ENCODE assay signal across 8 mouse cellular contexts in the genomic region with DNA sequence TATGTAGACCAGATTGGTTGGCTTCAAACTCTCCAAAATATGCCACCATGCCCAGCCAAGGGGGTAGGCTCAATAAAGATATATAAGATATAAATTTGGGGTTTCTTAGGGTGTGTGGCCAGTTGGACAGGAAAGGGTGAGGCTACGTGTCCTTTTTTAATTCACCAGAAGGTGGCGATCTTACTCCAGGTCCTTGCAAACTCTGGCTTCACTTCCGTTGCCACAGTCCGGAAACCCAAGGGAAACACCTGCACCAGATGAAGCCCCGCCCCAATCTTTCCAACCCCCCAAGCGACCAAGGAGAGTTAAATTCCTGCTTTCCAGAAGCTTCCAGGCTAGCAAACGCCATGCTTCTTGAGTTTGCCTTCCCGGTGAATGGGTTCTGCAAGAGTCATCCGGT. TPM values are rescaled to one million over a fixed set of nuclear protein-coding genes. Genes with fewer than 3 reads are reported as not detected.
A peak's percentile ranks its signal among the peaks of the same experiment; 100 is the strongest.
DNase-seq lines count a peak whose midpoint lies in the region; ATAC-seq and TF ChIP-seq lines count a peak whose summit lies in the region.

No protein-coding gene starts in this region.

- H3K27ac ChIP-seq in bone marrow, adult 2 months (ENCODE audit: control insufficient read depth, insufficient read depth, low read depth, low read length, poor library complexity), result no peak overlapping the region
- H3K27ac ChIP-seq in hindbrain, embryonic 11.5 days (ENCODE audit: low read depth, low read length), result no peak overlapping the region

- H3K9ac ChIP-seq in hindbrain, embryonic 11.5 days (ENCODE audit: low read depth, low read length), result no peak overlapping the region

- H3K36me3 ChIP-seq in hindbrain, embryonic 11.5 days (ENCODE audit: control insufficient read depth, insufficient read depth, low read length), result no peaks in the 10 kb centered on the region

- DNase-seq in cerebellum, adult 9-10 months, result peak; percentile 35
- DNase-seq in cerebellum, adult 11 months, result no peak
- peak; percentile 85 for DNase-seq in forelimb bud, embryonic 11.5 days (ENCODE audit: low read depth, low spot score)
- DNase-seq in hindbrain, embryonic 11.5 days (ENCODE audit: low spot score), result peak; percentile 86
- DNase-seq in layer of hippocampus, postnatal 14 days (ENCODE audit: low spot score in 2 of 2), result peak; percentile 66 to 72
- DNase-seq in lung, postnatal 36 days, result peak; percentile 91
- DNase-seq in right cerebral cortex, adult 2 months (ENCODE audit: low spot score in 2 of 2), result peak; percentile 72 to 80

- TF ChIP-seq CTCF in bone marrow, adult 2 months (IDR thresholded peaks at IDR 0.05; ENCODE audit: control insufficient read depth, insufficient read depth, low read length), result peak; percentile 75

- no peaks in the 10 kb centered on the region for H3K9me3 ChIP-seq in hindbrain, embryonic 11.5 days (ENCODE audit: control insufficient read depth, low read length)

- peak; percentile 49; the same call in 1 of the 2 replicates for ATAC-seq in hindbrain, embryonic 11.5 days (ENCODE audit: low FRiP score)

- no peaks in the 10 kb centered on the region for H3K27me3 ChIP-seq in hindbrain, embryonic 11.5 days (ENCODE audit: control insufficient read depth, insufficient read depth, low read length)

- 8% methylated on average over 9 of the region's 9 CpGs for whole genome bisulfite sequencing in bone marrow, adult 2 months
- 21% methylated on average over 9 of the region's 9 CpGs for WGBS in hindbrain, embryonic 11.5 days

- peaks cover 1% of the 10 kb centered on the region; the same call in 1 of the 2 replicates for H3K4me1 ChIP-seq in bone marrow, adult 2 months (ENCODE audit: control insufficient read depth, insufficient read depth, low read length)
- H3K4me1 ChIP-seq in hindbrain, embryonic 11.5 days (replicated peaks; ENCODE audit: control insufficient read depth, insufficient read depth, low read length), result no peaks in the 10 kb centered on the region; the same call in 1 of the 2 replicates

- no peak overlapping the region for H3K4me2 ChIP-seq in hindbrain, embryonic 11.5 days (replicated peaks; ENCODE audit: low read depth, low read length)

- no peak overlapping the region for H3K4me3 ChIP-seq in bone marrow, adult 2 months (replicated peaks; ENCODE audit: control insufficient read depth, low read depth, low read length)
- H3K4me3 ChIP-seq in hindbrain, embryonic 11.5 days (ENCODE audit: low read depth, low read length), result no peak overlapping the region

- TF ChIP-seq POLR2A in bone marrow, adult 2 months (IDR thresholded peaks at IDR 0.05; ENCODE audit: borderline replicate concordance, control insufficient read depth, low read depth, low read length), result no peak

RNA-seq across cellular contexts. Expression of gene Csrp1, which starts 0.4 kb away (rescaled TPM):
- 61.5 and 109 TPM in 2 replicates for polyA plus RNA-seq in bone marrow, adult 2 months (2011; ENCODE audit: insufficient read depth, insufficient read length, low replicate concordance, missing spikeins)
- polyA plus RNA-seq in hindbrain, embryonic 11.5 days (2014; fragmentation: Nextera tagmentation; extraction: Ambion mirVana), result 42.2 and 42.8 TPM in 2 replicates
- total RNA-seq in layer of hippocampus, postnatal 14 days (2021), result 100 to 1,000 TPM; 150 to 168 TPM

RNA-seq across cellular contexts. Expression of gene Phlda3, which starts 46.4 kb away (rescaled TPM):
- polyA plus RNA-seq in bone marrow, adult 2 months (2011; ENCODE audit: insufficient read depth, insufficient read length, low replicate concordance, missing spikeins), result 7.6 TPM in 1 of 2 replicates, not detected in the other
- 18.2 and 18.6 TPM in 2 replicates for polyA plus RNA-seq in hindbrain, embryonic 11.5 days (2014; fragmentation: Nextera tagmentation; extraction: Ambion mirVana)
- 10 to 100 TPM; 16.6 to 18.2 TPM for total RNA-seq in layer of hippocampus, postnatal 14 days (2021)

RNA-seq across cellular contexts. Expression of gene Tnni1, which starts 59.7 kb away (rescaled TPM):
- polyA plus RNA-seq in bone marrow, adult 2 months (2011; ENCODE audit: insufficient read depth, insufficient read length, low replicate concordance, missing spikeins), result not detected in 2 replicates
- polyA plus RNA-seq in hindbrain, embryonic 11.5 days (2014; fragmentation: Nextera tagmentation; extraction: Ambion mirVana), result 6.0 and 11.3 TPM in 2 replicates
- 1 to 10 TPM; 3.6 to 4.9 TPM for total RNA-seq in layer of hippocampus, postnatal 14 days (2021)
